Mouse (Mus musculus) large intestine, adult 2 months (tissue): ENCODE data around the gene Adamts6. TPM values are rescaled to one million over a fixed set of nuclear protein-coding genes. Genes with fewer than 3 reads are reported as not detected.

Experiments used
- DNase-seq: peaks from one replicate; pipeline ENCODE4 v3.0.0-alpha.2; 2012; ENCODE audit warnings: low read depth, low spot score
- WGBS: fragments of 180-500 bp; shearing (Covaris S2); methylation state at CpG from one replicate; pipeline ENCODE4 v1.1.7; 2018; 5-methylcytosine and 5-hydroxymethylcytosine counted together
- polyA plus RNA-seq: library from polyadenylated mRNA; depleted of rRNA; stranded (reverse); fragments of >200 nt; gene quantifications from 2 replicates; pipeline ENCODE4 v1.2.3, GENCODE M21; 2012; rRNA removed

Gene Adamts6
- polyA plus RNA-seq: 0.61 and 0.82 TPM in 2 replicates

- 1% methylated on average over 23 of the region's 23 CpGs for WGBS
- no peak for DNase-seq
Observed at GRCm38 (mm10) chr13:104287366-104288225, at the start of gene Adamts6. Gene Adamts6, plus strand, starts transcription at chr13:104287835.

DNA sequence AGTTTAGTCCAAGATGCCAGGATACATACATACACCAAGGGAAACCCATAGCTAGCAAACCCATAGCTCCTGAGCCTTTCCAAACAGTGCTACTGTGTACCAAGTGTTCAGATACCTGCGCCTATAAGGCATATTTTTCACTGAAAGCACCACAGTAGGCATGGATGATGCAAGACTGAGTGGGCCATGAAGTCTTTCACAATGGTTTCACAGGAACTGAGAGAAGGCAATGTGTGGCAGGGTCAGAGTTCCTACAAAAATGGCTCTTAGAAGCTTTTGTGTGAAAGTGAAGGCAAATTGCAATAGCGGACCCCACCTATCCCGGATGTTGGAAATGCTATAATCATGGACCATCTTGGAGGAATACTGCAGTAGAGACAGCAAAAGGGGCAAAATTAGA lies 28.6 kb upstream of the Adamts6 start:
- WGBS: 92% methylated on average over 3 of the region's 3 CpGs
- DNase-seq: no peak

DNA sequence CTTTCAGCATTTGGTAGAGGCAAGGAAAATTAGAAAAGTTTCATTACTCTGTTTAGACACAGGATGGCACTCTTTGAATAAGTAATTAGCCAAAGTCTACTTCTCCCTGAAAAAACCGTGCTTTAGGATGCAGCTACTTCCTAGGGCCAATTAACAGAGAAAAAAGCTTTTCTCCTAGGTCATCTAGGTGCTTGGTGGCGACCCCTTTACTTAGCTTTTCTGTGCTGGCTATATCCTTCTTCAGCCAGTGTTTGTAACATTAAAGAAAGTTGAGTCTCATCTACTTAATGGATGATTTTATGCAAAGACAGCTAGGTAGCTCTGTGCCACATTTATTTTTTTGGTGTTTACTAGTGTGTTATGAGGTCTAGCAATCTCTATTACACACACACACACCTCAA lies 2.6 kb upstream of the Adamts6 start:
- DNase-seq: no peak
- WGBS: 4% methylated on average over 2 of the region's 2 CpGs

GRCm38 (mm10) chr13:104285737-104286311 lies 1.8 kb upstream of the Adamts6 start:
- WGBS: under 1% methylated on average over 10 of the region's 10 CpGs
- DNase-seq: no peak

DNA sequence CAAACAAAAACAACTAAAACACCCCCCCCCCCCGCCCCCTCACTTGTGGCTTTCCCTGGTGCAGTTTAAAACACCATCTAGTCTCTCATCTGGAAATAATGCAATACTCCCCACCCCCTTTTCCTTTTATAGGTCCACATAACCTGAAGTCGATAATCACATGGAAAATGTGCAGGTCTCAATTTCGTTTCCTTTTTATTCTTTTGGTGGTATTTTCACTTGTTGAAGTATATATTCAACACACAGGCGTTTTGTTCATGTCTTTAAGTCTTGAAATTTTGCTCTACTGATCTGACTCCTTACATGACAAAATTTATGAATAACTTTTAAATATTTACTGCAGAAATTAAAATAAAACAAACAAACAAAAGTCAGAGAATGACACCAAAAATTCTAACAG lies 1.3 kb upstream of the Adamts6 start:
- under 1% methylated on average over 4 of the region's 4 CpGs for WGBS
- DNase-seq: no peak

DNA sequence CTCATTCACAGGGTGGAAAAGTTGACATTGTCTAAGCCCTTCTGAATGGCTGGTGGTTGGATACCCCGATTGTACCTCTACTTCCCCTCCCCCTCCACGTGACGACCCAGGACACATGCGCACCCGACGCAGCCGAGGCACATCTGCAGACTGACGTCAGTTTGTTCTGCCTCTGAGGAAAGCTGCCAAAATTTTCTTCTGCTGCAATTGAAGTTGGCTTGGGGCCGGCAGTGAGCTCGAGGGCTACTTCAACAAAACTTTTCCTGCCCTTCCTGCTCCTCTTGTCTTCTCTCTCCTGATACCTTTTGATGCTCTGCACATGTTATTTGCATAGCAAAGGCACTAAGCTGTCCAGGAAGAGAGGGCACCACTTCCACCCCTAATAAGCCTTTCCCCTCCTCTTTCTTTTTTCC lies 732 bp upstream of the Adamts6 start:
- 2% methylated on average over 10 of the region's 10 CpGs for WGBS
- DNase-seq: no peak

DNA sequence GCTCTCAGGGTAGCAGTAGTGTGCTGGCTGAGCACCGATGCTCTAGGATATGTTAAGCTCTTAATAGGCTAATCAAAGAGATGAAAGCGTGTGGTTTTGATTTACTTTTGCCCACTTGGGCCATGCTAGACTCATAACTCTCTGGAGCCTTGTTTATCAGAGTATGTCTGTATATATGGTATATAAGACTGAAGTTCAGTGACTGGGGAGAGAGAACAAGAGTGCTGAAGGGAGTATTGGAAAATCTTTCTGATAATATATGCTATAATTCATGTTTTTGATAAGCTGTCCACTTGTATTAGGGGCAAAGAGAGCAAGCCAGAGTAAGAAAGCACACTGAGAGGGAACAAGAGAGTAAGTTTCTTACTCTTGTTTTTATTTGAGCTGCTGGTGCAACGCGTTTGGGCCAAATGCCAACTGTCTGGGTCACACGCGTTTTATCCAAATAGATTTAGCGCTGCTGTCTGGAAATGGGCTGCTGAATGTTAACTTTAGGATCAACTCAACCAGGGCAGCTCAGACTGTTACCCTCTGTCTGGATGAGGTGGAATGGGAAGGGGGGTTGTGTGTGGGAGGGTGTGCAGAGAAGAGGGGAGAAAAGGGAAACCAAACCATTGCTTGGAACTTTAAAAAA lies 708 bp downstream of the Adamts6 start:
- under 1% methylated on average over 7 of the region's 7 CpGs for WGBS
- no peak for DNase-seq

- no peak for DNase-seq
Observed at GRCm38 (mm10) chr13:104289176-104289575, 1.5 kb downstream of the Adamts6 start.

- WGBS: 70% methylated on average over 1 of the region's 1 CpGs
- DNase-seq: no peak
Observed at GRCm38 (mm10) chr13:104295472-104295871, 7.8 kb downstream of the Adamts6 start.

DNA sequence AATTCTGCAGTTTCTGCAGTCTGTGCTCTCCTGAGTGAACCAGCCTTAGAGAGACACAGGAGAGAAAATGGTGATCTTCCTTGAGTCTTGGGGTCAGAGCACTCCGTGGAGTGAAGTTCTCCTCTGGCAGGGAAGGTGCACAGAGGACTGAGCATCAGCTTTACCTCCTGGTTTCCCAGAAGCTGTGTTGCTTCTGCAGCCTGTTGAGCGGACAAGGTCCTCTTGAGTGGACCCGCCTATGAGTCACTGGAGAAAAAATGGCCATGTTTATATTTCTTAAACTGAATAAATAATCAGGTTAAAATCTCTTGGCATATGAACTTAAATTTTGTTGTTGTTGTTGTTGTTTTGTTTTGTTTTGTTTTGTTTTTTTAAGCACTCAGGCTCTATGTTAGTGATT lies 41.7 kb downstream of the Adamts6 start:
- WGBS: 78% methylated on average over 3 of the region's 3 CpGs

GRCm38 (mm10) chr13:104329742-104330141 lies 42.1 kb downstream of the Adamts6 start:
- 63% methylated on average over 2 of the region's 2 CpGs for WGBS

More for the DNA sequence above, 41.7 kb downstream of the Adamts6 start:
- no peak for DNase-seq

DNA sequence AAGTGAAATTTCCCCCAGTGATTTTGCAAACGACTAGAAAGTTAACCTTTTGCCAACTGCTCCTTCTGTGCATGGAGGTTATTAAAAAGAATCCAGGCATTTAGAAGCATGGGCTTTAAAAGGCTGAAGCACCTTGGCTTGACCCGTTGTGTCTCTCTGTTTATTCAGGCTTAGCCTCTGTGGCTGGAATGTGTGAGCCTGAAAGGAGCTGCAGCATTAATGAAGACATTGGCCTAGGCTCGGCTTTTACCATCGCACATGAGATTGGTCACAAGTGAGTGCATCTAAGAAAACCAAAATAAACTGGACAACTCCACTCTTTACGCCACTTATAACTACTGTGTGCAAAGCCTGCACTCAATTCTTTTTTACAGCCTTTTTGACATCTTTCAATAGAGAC lies 65.0 kb downstream of the Adamts6 start:
- 35% methylated on average over 5 of the region's 5 CpGs for WGBS
- no peak for DNase-seq

More at GRCm38 (mm10) chr13:104329742-104330141, 42.1 kb downstream of the Adamts6 start:
- DNase-seq: no peak

DNA sequence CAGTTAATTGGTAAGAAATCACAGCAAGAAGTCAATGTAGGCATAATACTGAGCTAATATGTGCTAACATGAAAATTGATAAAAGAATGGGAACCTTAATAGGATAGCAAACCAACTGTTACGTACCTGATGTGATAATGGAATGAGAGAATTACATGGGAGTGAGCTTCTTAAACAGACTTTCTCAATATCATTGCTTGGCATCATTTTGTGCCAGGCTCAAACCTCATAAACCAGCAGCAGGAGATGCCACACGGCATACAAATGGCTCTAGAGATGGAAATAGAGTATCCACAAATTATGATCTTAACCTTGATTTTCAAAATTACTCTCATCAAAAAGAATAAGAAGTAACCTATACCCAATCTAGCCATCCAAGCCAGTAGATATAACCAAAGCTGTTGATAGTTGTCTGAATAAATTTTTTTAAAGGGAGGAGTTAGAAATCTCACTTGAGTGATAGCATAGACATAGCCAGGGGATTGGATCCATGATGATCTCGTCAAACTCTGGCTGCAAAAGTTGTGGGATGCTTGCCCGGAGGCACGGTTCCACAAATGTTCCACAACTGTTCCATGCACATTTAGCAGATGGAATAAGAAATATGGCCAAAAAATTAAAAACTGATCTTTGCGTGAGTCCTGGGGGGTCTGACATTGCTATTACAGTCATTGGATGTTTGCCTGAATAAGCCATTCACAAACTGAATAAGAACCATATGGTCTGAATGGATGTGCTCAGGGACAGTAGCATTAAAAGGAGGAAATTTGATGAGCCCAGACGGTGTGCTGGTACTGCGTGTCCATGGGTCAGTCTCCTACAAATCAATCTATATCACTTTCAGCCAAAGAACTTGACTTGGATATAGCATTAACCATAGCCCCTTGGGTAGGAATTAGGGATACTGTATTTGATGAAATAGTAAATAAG lies 106.1 kb downstream of the Adamts6 start:
- DNase-seq: no peak
- WGBS: 83% methylated on average over 8 of the region's 8 CpGs

GRCm38 (mm10) chr13:104397814-104398213 lies 110.2 kb downstream of the Adamts6 start:
- DNase-seq: no peak
- 27% methylated on average over 8 of the region's 8 CpGs for WGBS

GRCm38 (mm10) chr13:104432734-104433133 lies 145.1 kb downstream of the Adamts6 start:
- 63% methylated on average over 2 of the region's 2 CpGs for WGBS
- DNase-seq: no peak

DNA sequence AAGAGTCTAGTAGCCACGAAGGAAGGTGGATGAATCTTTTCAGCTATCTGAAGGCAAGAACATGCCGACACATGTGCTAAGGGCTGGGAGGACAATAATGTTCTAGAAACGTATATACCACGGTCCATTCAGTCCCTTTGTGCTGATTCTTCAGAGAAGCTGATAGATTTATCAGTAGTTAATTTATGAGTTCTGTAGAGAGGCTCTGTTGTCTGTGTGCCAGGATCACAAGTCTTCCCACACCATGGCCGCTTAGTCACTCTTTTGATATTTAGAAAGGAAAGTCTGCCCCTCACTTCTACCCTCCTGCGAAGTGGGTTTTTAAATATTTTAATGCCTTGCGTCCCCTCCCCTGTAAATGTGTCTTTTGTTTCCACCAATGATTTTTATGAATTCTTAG lies 154.9 kb downstream of the Adamts6 start:
- 81% methylated on average over 7 of the region's 7 CpGs for WGBS
- DNase-seq: no peak

- no peak for DNase-seq
- 50% methylated on average over 1 of the region's 1 CpGs for WGBS
Observed at GRCm38 (mm10) chr13:104445437-104445836, 157.8 kb downstream of the Adamts6 start.

GRCm38 (mm10) chr13:104446974-104447373 lies 159.3 kb downstream of the Adamts6 start:
- 84% methylated on average over 1 of the region's 1 CpGs for WGBS
- DNase-seq: no peak

DNA sequence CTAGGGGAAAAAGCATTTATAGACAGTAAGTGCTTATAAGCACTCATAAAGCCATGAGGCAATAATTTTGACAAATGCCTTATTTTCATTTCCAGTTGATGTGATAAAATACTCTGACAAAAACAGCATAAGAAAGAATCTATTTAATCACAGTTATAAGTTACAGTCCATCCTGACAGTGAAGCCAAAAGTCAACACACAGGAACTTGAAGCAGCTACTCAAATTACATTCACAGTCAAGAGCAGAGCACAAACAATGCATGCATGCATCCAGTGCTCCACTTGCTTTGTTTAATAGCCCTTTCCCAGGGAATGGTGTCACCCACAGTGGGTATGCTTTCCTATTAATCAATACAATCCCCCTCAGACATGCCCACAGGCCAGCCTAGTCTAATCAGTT lies 159.8 kb downstream of the Adamts6 start:
- DNase-seq: no peak

DNA sequence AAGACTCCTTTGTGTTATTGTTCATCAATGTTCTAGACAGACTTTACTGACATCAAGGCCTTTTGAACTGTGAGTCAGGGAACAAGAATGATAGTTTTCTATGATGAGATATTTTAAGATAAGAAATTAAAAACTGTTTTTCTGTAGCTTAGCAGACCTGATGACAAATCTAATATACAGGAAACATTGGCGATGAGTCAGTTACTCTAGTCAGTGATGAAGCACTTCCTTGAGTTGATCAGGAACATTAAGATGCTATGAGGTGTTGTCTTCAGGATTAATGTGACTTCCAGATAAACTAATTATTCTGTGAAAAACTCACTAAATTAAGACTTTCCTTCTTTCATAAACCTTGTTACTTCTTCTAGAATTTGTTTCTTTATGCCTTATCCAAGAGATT lies 160.7 kb downstream of the Adamts6 start:
- no peak for DNase-seq
- 90% methylated on average over 1 of the region's 1 CpGs for WGBS
